Mouse (Mus musculus): ENCODE measurements around the gene Exosc5.

The Exosc5 gene

GRCm38 (mm10) chr7:25680514-25681258, 21.7 kb downstream of the Exosc5 start, which contains the start of gene B9d2:
B9d2 (plus strand) TSS chr7:25680780.
- peak; percentile 98 for DNase-seq (ENCODE audit: low read depth)

- no peak for DNase-seq (ENCODE audit: low read depth)
These were observed 22.6 kb downstream of the Exosc5 start for GRCm38 (mm10) chr7:25681341-25682231.

- DNase-seq (ENCODE audit: low read depth): peak; percentile 70
These were observed 24.7 kb downstream of the Exosc5 start for GRCm38 (mm10) chr7:25683474-25684180.

- no peak for DNase-seq (ENCODE audit: low read depth)
These were observed 25.7 kb downstream of the Exosc5 start for GRCm38 (mm10) chr7:25684659-25685058.

- no peak for DNase-seq (ENCODE audit: low read depth)
These were observed 27.0 kb downstream of the Exosc5 start for GRCm38 (mm10) chr7:25685926-25686470.

- DNase-seq (ENCODE audit: low read depth): peak; percentile 65
These were observed 27.9 kb downstream of the Exosc5 start, which contains the start of gene Tgfb1 for GRCm38 (mm10) chr7:25686680-25687531. Tgfb1 (plus strand) TSS chr7:25687002.

- DNase-seq (ENCODE audit: low read depth): no peak
These were observed 28.9 kb downstream of the Exosc5 start for GRCm38 (mm10) chr7:25687811-25688401.

GRCm38 (mm10) chr7:25688810-25689586, 30.0 kb downstream of the Exosc5 start:
- DNase-seq (ENCODE audit: low read depth): peak; percentile 80

- DNase-seq (ENCODE audit: low read depth): peak; percentile 60
These were observed 30.6 kb downstream of the Exosc5 start for GRCm38 (mm10) chr7:25689603-25690021.

- no peak for DNase-seq (ENCODE audit: low read depth)
These were observed 31.1 kb downstream of the Exosc5 start for GRCm38 (mm10) chr7:25690051-25690450.

- no peak for DNase-seq (ENCODE audit: low read depth)
These were observed 35.1 kb downstream of the Exosc5 start for GRCm38 (mm10) chr7:25694104-25694503.

- no peak for DNase-seq (ENCODE audit: low read depth)
These were observed 40.9 kb downstream of the Exosc5 start for GRCm38 (mm10) chr7:25699851-25700250.

GRCm38 (mm10) chr7:25700732-25701131, 41.8 kb downstream of the Exosc5 start:
- DNase-seq (ENCODE audit: low read depth): no peak

- no peak for DNase-seq (ENCODE audit: low read depth)
These were observed 43.4 kb downstream of the Exosc5 start for GRCm38 (mm10) chr7:25702350-25702749.

GRCm38 (mm10) chr7:25703793-25704494, 45.0 kb downstream of the Exosc5 start:
- no peak for DNase-seq (ENCODE audit: low read depth)

GRCm38 (mm10) chr7:25704716-25705364, 45.9 kb downstream of the Exosc5 start:
- DNase-seq (ENCODE audit: low read depth): no peak

- DNase-seq (ENCODE audit: low read depth): no peak
These were observed 46.9 kb downstream of the Exosc5 start for GRCm38 (mm10) chr7:25705801-25706251.

GRCm38 (mm10) chr7:25706578-25707170, 47.7 kb downstream of the Exosc5 start:
- no peak for DNase-seq (ENCODE audit: low read depth)
